Mouse (Mus musculus): ENCODE data around the gene Tbc1d14. TPM values are rescaled to one million over a fixed set of nuclear protein-coding genes. Genes with fewer than 3 reads are reported as not detected.

The Tbc1d14 gene
- polyA plus RNA-seq, 1 experiment from 2014 or later, result 16.8 TPM

- Histone ChIP-seq H3K27me3 (replicated peaks; ENCODE audit: control insufficient read depth, insufficient read depth, low read length) (0 out of 2 replicates have a peak, but pooled peaks cover 2% of the 10 kb centered on the region), H3K27ac (ENCODE audit: low read depth, low read length) (no peak overlapping the region), H3K4me3 (ENCODE audit: low read depth, low read length) (no peak overlapping the region), H3K9me3 (ENCODE audit: control insufficient read depth) (no peaks in the 10 kb centered on the region), H3K4me2 (replicated peaks; ENCODE audit: low read depth) (no peak overlapping the region), H3K36me3 (ENCODE audit: control insufficient read depth, insufficient read depth) (no peaks in the 10 kb centered on the region), H3K9ac (ENCODE audit: low read depth, low read length) (no peak overlapping the region), H3K4me1 (replicated peaks; ENCODE audit: control insufficient read depth, insufficient read depth, low read length) (no peaks in the 10 kb centered on the region)
- no peak for ATAC-seq
- no peak for TF ChIP-seq CTCF (IDR thresholded peaks at IDR 0.05; ENCODE audit: low read depth)
- WGBS, result 45% methylated on average over 9 of the region's 9 CpGs
Observed at GRCm38 (mm10) chr5:36446166-36446890, 146.7 kb downstream of the Tbc1d14 start.

- Histone ChIP-seq H3K27me3 (replicated peaks; ENCODE audit: control insufficient read depth, insufficient read depth, low read length) (0 out of 2 replicates have a peak, but pooled peaks cover 2% of the 10 kb centered on the region), H3K4me1 (replicated peaks; ENCODE audit: control insufficient read depth, insufficient read depth, low read length) (no peaks in the 10 kb centered on the region), H3K4me2 (replicated peaks; ENCODE audit: low read depth) (no peak overlapping the region), H3K9me3 (ENCODE audit: control insufficient read depth) (no peaks in the 10 kb centered on the region), H3K9ac (ENCODE audit: low read depth, low read length) (no peak overlapping the region), H3K4me3 (ENCODE audit: low read depth, low read length) (no peak overlapping the region), H3K27ac (ENCODE audit: low read depth, low read length) (no peak overlapping the region), H3K36me3 (ENCODE audit: control insufficient read depth, insufficient read depth) (no peaks in the 10 kb centered on the region)
- no peak for TF ChIP-seq CTCF (IDR thresholded peaks at IDR 0.05; ENCODE audit: low read depth)
- ATAC-seq, result no peak
- 32% methylated on average over 8 of the region's 8 CpGs for WGBS
Observed at GRCm38 (mm10) chr5:36445028-36445427, 148.0 kb downstream of the Tbc1d14 start.

- TF ChIP-seq CTCF (IDR thresholded peaks at IDR 0.05; ENCODE audit: low read depth), result no peak
- Histone ChIP-seq H3K4me3 (ENCODE audit: low read depth, low read length) (no peak overlapping the region), H3K4me1 (replicated peaks; ENCODE audit: control insufficient read depth, insufficient read depth, low read length) (no peaks in the 10 kb centered on the region), H3K27ac (ENCODE audit: low read depth, low read length) (no peak overlapping the region), H3K9me3 (ENCODE audit: control insufficient read depth) (no peaks in the 10 kb centered on the region), H3K36me3 (ENCODE audit: control insufficient read depth, insufficient read depth) (no peaks in the 10 kb centered on the region), H3K4me2 (replicated peaks; ENCODE audit: low read depth) (no peak overlapping the region), H3K27me3 (replicated peaks; ENCODE audit: control insufficient read depth, insufficient read depth, low read length) (0 out of 2 replicates have a peak, but pooled peaks cover 2% of the 10 kb centered on the region), H3K9ac (ENCODE audit: low read depth, low read length) (no peak overlapping the region)
- WGBS, result 56% methylated on average over 4 of the region's 4 CpGs
- ATAC-seq, result no peak
Observed at GRCm38 (mm10) chr5:36444611-36445010, 148.5 kb downstream of the Tbc1d14 start.

GRCm38 (mm10) chr5:36440741-36441140 is 152.3 kb downstream of the Tbc1d14 start:
- no peaks in the 10 kb centered on the region for H3K36me3 ChIP-seq (ENCODE audit: control insufficient read depth, insufficient read depth)
- H3K9ac ChIP-seq (ENCODE audit: low read depth, low read length), result no peak overlapping the region
- 62% methylated on average over 3 of the region's 3 CpGs for WGBS
- no peak overlapping the region for H3K4me3 ChIP-seq (ENCODE audit: low read depth, low read length)
- H3K9me3 ChIP-seq (ENCODE audit: control insufficient read depth), result no peaks in the 10 kb centered on the region
- no peak for ATAC-seq
- no peaks in the 10 kb centered on the region for H3K4me1 ChIP-seq (replicated peaks; ENCODE audit: control insufficient read depth, insufficient read depth, low read length)
- no peak overlapping the region for H3K27ac ChIP-seq (ENCODE audit: low read depth, low read length)
- no peak overlapping the region for H3K4me2 ChIP-seq (replicated peaks; ENCODE audit: low read depth)
- H3K27me3 ChIP-seq (replicated peaks; ENCODE audit: control insufficient read depth, insufficient read depth, low read length), result 0 out of 2 replicates have a peak, but pooled peaks cover 2% of the 10 kb centered on the region
- TF ChIP-seq CTCF (IDR thresholded peaks at IDR 0.05; ENCODE audit: low read depth), result no peak

Other genes with a start within 250 kb of the Tbc1d14 start
- gene Sorcs2, start 195.1 kb downstream of the Tbc1d14 start, polyA plus RNA-seq (2015; fragmentation: Nextera tagmentation; extraction: Ambion mirVana), result 3.5 and 3.7 TPM in 2 replicates
- gene Grpel1, start 128.3 kb downstream of the Tbc1d14 start, polyA plus RNA-seq (2015; fragmentation: Nextera tagmentation; extraction: Ambion mirVana), result 46.6 and 48.8 TPM in 2 replicates
- gene Tada2b, start 109.0 kb downstream of the Tbc1d14 start, polyA plus RNA-seq (2015; fragmentation: Nextera tagmentation; extraction: Ambion mirVana), result 2.0 and 2.3 TPM in 2 replicates
- 0.20 and 0.22 TPM in 2 replicates for gene Ccdc96, start 108.7 kb downstream of the Tbc1d14 start, polyA plus RNA-seq (2015; fragmentation: Nextera tagmentation; extraction: Ambion mirVana)
- 19.6 and 22.5 TPM in 2 replicates for gene D5Ertd579e, start 102.7 kb upstream of the Tbc1d14 start, polyA plus RNA-seq (2015; fragmentation: Nextera tagmentation; extraction: Ambion mirVana)
- gene Bloc1s4, start 155.4 kb upstream of the Tbc1d14 start, polyA plus RNA-seq (2015; fragmentation: Nextera tagmentation; extraction: Ambion mirVana), result 22.0 and 22.5 TPM in 2 replicates
- gene Mrfap1, start 203.5 kb upstream of the Tbc1d14 start, polyA plus RNA-seq (2015; fragmentation: Nextera tagmentation; extraction: Ambion mirVana), result 379 and 386 TPM in 2 replicates
- gene Man2b2, start 237.4 kb upstream of the Tbc1d14 start, polyA plus RNA-seq (2015; fragmentation: Nextera tagmentation; extraction: Ambion mirVana), result 99.0 and 116 TPM in 2 replicates